Mouse (Mus musculus) C2C12 (cell line): ENCODE data around the gene Trak1.

Experiments
- CEBPB ChIP-seq: IDR thresholded peaks from one replicate; pipeline ENCODE4 v1.6.1; 2011; ENCODE audit warnings: low read depth, mild to moderate bottlenecking, control low read depth, moderate library complexity
- CTCF ChIP-seq: IDR thresholded peaks from one replicate; pipeline ENCODE4 v1.5.1; 2011; ENCODE audit not compliant: control insufficient read depth, insufficient read depth, insufficient read length

GRCm38 (mm10) chr9:121443696-121444366 is 146.5 kb downstream of the Trak1 start:
- TF ChIP-seq CEBPB (no peak), CTCF (no peak)
